Mouse (Mus musculus): Measurements from ENCODE around the gene B230104I21Rik.
A peak's percentile ranks its signal among the peaks of the same experiment; 100 is the strongest.

The B230104I21Rik gene

DNA sequence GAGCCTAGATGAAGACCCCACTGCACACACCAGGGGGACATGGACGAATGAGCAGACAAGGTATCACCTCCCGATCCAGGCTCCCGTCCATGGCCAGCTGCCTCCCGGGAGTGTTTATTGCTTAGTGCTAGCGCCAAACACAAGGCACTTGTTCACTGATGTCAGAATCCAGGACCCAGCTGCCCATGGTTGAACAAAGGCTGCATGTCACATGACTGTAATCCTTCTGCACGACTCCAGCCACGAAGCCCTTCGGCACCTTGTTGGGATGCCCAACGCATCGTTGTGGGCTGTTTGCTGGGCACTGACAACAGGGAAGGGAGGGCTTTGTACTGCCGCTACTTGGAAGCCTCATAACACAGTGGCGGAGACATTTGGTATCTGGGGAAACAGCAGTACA is at the start of gene B230104I21Rik:
Gene B230104I21Rik (plus strand): TSS at position 367 of the 400 bp plus-strand sequence.
- ATAC-seq (ENCODE audit: insufficient number of reproducible peaks, low FRiP score, low TSS enrichment), result no peak

DNA sequence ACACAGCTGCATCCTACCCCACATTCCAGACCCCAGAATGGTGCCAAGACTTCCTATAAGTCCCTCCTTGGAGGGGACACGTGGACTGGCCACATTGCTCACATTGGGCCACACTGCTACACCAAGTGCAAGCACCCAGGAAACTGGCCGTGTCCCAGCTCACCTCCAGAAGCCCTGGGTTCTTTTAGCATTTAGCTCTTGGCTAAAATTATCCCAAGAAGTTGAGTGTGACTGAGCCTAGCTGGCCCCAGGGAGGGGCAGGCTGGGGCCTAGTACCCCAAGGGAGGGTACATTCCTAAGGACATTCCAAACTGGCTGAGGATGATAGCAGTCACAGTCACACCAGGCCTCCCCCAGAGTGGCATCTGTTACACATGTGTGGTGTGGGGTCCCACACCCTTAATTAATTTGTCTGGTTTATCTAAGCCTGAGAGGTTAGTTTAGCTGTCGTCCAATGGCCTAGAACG is 42.2 kb upstream of the B230104I21Rik start:
- no peak for ATAC-seq (ENCODE audit: insufficient number of reproducible peaks, low FRiP score, low TSS enrichment)

DNA sequence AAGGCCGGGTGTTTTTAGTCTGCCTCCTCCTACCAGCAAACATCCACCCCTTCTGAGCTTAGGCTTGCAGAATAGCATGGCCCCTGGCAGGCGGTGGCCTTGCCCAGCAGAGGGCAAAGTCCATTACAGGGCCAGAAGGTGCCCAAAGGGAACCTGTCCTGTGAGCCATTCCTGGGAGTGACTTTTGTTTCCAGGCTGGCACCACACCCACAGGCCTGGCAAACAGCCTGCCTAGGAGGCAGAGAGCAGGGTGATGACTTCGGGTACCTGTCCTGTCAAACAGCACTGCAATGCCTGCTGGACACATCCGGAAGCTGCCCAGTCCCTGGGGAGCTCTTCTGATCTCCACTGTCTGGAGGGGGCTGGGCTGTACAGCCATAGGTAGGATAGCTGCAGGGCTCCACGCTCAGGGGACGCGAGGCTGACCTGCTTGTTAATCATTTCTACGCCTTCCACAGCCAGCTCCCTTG is 41.6 kb upstream of the B230104I21Rik start:
- ATAC-seq (ENCODE audit: insufficient number of reproducible peaks, low FRiP score, low TSS enrichment), result no peak

DNA sequence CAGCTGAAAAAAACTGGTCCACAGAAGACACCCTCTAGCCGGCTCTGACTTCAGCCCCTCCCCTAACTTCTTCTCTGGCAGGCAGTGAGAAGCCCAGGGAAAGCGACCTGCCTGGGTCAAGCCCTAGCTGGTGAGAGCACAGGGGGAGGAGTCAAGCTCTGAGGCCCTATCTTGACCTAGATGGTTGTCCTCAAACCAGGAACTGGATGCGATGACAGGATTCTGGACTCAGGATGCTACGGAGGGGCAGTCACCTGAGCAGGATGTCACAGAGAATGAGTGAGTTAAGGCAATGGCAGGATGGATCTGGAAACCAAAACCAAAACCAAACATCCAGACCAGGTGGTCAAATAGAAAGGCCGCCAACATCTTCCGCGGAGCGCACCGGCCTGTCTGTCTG is 38.2 kb upstream of the B230104I21Rik start:
- ATAC-seq (ENCODE audit: insufficient number of reproducible peaks, low FRiP score, low TSS enrichment), result no peak

DNA sequence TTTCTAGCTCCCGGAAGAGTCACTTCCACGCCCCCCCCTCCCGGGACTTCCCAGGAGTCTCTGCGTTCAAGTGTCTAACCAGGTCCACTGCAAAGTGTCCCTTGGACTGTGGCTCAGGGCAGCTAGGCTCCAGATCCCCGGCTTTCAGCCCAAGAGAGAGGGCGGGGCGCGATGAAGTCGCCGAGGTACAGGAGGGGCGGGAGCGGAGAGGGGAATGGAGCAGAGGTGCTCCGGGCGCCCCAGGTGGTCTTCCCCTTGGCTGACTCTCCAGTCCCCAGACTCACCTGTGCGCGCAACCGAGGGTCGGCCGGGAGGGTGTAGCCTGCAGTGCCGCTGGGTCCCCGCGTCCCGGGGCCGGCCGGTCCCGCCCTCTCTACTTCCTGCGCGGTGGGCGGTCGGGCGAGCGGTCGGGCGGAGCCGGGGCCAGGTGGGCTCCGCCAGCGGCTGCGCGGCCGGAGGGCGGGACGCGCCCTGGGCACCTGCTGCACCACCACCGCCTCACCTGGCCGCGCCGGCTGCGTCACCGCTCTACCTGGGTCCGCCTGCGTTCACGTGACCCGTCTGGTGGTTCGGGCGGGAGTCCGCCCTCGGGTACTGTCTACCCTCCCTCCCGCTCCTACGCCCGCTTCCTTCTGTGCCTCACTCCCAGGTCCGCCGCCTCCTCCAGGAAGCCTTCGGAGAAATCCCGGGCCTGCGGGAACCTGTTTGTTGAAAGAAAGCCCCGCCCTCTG is 36.2 kb upstream of the B230104I21Rik start:
- no peak for ATAC-seq (ENCODE audit: insufficient number of reproducible peaks, low FRiP score, low TSS enrichment)

DNA sequence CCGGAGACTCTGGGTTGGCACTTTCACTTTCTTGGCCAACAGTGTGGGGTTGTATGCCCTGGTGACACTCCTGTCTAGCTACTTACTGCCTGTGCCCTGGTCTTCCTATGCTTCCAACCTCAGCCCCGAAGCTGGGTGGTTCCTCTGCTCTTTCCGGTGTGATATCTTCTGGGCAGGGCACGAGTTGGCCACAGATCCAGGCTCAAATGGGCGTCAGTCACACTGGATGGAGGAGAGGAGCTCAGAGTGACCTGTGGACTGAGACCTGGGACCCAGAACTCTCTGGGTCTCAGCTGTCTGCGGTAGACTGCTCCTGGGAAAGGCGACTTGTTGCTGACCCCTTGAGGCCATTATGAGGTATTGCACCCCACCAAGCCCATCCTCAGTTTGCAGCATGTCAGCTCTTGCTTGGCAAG is 34.5 kb upstream of the B230104I21Rik start, which contains the start of gene Arhgef16:
Gene Arhgef16 (minus strand): TSS at position 211 of the 416 bp plus-strand sequence.
- ATAC-seq (ENCODE audit: insufficient number of reproducible peaks, low FRiP score, low TSS enrichment), result peak; percentile 52; the same call in 1 of the 2 replicates

DNA sequence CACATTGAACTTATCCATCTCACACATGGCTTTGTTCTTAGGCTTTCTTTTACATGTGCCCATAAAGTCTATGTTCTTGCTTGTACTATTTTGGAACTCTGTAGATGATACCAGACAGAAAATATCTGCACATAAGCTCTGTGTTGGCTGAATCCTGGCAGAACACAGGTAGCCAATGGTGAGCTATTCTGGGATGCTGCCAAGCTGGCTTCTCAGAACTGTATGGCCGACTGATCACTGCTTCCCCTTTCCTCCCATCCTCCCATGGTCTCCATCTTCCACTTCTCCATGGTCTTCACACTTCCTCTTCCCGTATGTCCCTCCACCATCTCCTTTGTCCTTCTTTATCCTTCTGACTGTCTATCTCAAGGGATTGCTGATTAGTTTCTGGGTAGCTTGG is 26.8 kb upstream of the B230104I21Rik start:
- ATAC-seq (ENCODE audit: insufficient number of reproducible peaks, low FRiP score, low TSS enrichment), result no peak

DNA sequence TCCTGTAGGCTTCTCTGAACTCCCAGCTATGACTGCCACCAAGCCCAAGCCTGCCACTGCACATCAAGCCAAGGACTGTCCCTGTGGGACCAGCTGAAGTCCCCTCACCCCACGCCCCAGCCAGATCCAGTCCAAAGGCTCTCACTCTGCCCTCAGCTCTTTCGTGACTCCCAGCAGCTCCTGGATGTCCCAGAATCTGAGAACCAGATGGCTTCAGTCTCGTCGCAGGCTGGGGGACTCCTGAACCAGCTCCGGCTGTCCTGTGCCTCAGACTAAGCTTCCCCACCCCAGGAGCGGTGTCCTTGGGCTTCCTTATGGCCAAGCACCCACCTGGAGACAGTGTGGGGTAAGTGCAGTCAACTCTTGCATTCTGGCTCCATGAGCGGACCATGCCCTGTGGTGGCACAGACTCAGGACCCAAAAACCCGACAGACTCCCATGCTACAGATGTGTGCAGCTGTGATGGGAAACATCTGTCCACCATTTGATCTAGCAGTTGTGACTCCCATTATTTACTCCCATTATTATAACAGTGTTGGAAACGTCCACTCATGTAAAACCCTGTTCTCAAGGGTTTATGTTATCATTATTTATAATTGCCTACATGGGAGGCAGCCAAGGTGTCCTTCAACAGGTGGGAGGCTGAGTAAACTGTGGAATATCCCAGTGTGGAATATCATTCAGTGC is 25.2 kb upstream of the B230104I21Rik start:
- ATAC-seq (ENCODE audit: insufficient number of reproducible peaks, low FRiP score, low TSS enrichment), result no peak

DNA sequence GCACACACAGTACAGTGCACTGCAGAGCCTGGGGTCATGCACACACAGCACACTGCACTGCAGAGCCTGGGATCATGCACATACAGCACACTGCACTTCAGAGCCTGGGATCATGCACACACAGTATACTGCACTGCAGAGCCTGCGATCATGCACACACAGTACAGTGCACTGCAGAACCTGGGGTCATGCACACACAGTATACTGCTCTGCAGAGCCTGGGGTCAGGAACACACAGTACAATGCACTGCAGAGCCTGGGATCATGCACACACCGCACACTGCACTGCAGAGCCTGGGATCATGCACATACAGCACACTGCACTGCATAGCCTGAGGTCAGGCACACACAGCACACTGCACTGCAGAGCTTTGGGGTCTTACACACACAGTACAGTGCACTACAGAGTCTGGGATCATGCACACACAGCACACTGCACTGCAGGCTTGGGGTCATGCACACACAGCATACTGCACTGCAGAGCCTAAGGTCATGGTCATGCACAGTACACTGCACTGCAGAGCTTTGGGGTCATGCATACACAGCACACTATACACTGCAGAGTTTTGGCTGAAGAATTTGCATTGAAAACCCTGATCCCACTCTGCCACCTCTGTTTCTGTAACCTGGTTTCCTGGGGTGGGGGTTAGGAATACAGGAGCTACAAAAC is 23.6 kb upstream of the B230104I21Rik start:
- ATAC-seq (ENCODE audit: insufficient number of reproducible peaks, low FRiP score, low TSS enrichment), result no peak

DNA sequence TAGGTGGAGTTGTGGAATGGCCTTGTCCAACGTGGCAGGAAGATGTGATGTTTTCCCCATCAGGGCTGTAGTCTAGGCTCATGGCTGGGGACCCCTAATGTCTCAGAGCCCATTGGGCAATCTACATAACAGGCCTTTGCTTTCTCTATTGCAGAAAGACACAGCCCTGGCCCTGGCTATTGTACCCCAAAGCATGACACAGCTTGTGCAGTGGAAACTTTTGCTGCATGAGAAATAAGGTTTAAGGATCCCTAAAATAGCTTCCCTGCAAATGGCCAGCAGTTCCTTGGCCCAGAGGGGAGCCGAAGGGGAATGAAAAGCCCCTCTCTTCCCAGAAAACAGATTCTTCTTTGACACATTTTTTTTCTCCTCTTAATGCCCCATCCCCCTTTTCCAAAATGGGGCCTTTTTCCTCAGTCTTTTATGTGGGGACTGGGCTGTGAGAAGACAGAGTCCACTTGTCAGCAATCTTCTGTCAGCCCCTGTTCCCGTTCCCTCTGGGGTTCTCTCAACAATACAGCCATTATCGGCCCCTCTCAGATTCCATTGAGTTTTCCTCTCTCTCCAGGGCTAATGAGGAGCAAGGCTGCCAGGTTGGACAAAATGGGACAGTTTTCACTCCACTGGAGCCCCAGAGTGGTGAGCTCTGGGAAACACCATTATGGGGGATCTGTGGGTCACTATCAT is 22.8 kb upstream of the B230104I21Rik start:
- ATAC-seq (ENCODE audit: insufficient number of reproducible peaks, low FRiP score, low TSS enrichment), result no peak

DNA sequence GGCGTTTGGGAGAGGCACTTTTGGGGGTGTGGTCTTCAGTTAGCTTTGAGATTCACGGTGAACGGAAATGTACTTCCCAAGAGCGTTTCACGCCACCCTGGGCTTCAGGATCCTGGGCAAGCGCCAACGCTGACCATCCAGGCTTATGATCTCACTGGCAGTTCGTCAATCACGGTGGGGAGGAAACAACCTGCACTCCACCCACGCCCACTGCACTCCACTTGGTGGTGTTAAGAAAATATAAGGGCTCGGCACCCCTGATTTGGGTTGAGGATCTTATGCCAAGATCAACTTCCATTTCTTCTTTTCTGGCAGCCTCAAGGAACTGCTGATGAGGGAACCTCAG is 22.3 kb upstream of the B230104I21Rik start:
- no peak for ATAC-seq (ENCODE audit: insufficient number of reproducible peaks, low FRiP score, low TSS enrichment)

DNA sequence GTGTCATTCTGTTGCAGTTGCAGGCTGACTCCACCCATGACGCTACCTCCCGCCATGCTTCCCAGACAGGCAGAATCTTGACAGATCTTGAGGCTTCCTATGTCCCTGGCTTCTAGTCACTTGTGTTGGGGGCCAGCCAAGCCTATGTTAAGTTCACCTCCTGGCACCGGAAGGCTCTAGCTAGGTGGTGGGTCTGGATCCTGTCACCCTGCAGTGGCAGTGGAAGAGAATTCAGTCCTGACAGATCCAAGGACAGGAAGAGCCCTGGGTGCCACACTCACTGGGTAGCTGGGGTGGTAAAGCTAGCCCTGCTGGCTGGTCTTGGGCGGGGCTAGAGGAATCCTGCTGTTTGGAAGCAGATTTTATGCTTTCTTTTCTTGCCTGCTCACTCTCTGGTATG is 10.5 kb upstream of the B230104I21Rik start:
- no peak for ATAC-seq (ENCODE audit: insufficient number of reproducible peaks, low FRiP score, low TSS enrichment)

DNA sequence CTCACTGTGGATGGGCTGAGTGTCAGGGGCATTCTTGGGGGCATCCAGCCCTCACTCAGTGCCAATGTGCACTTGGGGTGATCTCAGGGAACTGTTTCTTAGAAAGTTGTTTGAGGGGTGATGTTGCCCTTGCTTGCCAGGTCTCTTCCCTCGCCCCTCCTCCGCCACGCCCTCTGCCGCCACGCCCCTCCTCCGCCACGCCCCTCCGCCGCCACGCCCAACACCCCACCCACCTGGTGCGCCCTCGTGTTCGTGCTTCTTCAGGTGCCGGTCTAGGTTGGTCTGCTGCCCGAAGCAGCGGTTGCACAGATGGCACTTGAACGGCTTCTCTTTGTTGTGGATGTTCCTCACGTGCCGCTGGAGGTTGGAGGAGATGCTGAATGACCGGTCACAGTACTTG is 7.5 kb upstream of the B230104I21Rik start:
- no peak for ATAC-seq (ENCODE audit: insufficient number of reproducible peaks, low FRiP score, low TSS enrichment)

DNA sequence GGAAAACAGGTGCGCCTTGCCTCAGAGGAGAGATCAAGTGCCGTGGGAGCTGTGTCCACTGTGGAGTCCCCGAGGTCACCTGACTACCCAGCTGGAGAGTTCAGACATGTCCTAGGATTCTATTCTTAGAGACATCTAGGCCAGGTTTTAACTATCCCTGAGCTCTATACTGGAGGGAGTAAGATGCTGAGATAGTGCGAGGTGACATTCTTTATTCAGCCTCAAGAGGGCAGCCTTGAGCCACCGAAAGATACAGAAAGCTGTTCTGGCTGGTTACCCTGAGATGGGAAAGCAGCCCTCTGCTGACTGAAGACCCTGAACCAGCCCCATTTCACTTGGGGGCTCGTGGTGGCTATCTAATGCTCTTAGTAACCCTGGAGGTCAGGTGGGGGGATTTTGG is 7.1 kb upstream of the B230104I21Rik start:
- ATAC-seq (ENCODE audit: insufficient number of reproducible peaks, low FRiP score, low TSS enrichment), result peak; percentile 27; the same call in 1 of the 2 replicates

DNA sequence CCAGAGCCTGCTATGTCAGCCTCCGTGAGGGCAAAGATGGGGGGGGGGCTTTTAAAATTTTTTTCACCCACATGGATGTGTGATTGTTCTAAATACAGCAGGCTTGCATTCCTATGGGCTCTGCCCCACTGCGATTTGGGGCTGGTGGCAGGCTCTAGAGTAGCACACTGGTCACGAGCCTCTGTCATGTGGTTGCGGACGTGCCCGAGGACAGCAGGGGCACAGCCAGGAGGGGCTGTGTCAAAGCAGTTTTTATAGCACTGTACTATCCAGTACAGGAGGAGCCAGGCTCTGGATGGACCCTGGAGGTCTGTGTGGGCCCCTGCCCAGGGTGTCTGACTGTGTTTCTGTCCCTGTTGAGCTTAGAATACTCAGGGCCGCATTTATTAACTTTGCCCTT is 5.9 kb upstream of the B230104I21Rik start:
- no peak for ATAC-seq (ENCODE audit: insufficient number of reproducible peaks, low FRiP score, low TSS enrichment)

DNA sequence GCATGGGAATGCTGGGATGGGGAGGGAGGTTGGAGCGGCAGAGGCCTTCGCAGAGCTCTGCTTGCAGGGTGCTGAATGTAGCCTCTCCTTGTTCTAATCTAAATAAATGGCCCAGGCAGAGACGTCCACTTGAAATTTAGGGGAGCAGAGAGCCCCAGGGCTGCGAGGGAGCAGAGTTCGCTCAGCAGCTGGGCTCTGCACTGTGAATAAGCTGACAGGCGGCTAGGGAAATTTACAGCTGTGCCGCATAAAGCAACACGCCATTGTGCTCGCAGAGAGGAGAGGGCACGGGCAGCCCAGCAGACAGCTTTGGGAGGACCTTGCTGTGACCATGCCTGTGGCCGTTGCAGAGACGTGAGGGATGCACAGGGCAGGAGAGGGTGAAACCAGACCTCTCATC is 4.7 kb upstream of the B230104I21Rik start:
- ATAC-seq (ENCODE audit: insufficient number of reproducible peaks, low FRiP score, low TSS enrichment), result no peak

DNA sequence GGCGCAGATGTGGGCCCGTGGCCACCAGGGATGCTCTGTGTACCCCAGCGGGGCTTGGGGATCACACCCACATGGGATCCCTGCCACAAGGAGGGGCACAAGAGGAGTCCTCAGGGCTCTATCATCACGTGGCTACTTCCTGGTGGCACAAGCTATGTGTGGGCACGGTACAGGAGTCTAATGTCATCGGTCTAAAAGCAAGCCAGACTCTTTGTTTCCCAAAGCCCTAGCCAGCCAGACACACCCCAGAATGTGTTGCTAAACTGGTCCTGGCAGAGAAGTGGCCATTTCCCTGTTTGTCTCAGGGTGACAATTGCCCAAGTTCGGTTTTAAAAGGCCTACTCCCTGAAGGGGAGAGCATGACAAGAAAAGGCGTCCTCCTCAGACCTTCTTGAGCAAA is 2.6 kb upstream of the B230104I21Rik start:
- ATAC-seq (ENCODE audit: insufficient number of reproducible peaks, low FRiP score, low TSS enrichment), result no peak

DNA sequence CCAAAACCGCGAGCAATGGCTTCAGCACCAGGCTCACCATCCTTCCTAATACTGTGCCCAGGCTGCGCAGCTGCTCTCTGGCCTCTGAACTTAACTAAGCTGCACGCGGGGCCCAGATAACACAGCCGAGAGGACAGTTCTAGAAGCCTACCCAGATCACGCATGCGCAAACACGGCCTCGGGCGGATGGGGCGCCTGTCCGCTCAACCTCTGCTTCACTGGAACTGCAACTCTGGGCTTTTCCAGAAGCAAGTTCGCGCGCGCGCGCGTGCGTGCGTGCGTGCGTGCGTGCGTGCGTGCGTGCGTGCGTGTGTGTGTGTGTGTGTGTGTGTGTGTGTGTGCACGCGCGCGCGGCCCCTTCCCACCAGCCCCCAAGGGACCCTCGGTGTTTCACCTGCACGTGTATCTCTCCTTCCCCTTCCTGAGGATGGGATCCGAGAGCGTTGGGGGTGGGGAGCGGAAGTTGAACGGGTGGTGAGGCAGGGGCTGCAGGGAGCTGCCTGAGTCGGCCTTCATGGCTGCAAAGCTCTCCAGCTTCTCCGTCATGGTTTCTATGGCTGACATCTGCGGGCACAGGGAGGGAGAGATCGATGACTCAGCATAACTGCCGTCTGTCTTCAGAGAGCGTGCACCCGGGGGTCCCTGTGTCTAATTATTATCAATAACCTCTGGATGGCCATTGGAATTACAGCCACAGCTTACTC is 1.1 kb upstream of the B230104I21Rik start:
- 0 out of 2 replicates have a peak, but pooled peaks have one; percentile 27 for ATAC-seq (ENCODE audit: insufficient number of reproducible peaks, low FRiP score, low TSS enrichment)

DNA sequence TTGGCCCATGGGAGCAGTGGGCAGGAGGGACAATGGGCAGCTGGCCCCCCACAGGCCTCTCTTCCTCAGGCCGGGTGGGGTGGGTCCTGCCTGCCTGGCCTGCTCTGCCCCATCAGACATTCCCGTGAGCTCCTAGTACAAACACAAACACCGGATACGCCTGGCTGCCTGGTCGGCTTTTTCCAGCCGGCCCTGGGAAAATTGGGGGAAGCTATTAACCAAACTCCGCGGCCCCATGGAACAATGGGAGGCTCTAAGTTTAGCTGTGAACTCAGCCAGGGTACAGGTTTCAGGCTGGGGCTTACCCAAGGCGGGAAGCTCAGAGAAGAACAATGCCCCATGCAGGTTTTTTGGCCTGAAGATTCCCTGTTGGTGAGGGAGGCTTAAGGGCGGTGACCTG is 723 bp downstream of the B230104I21Rik start:
- ATAC-seq (ENCODE audit: insufficient number of reproducible peaks, low FRiP score, low TSS enrichment), result no peak

All from cerebellum, adult (tissue).